Mouse (Mus musculus) T-helper 1 cell (primary cell): ENCODE measurements around the gene Eml3.

Source experiments
- in situ Hi-C: fragments of 300-600 bp; cut with MboI, MseI; formaldehyde crosslinking; loops from one replicate; pipeline ENCODE4 v1.15.1; 2025; ENCODE audit warnings: high pct_unique_total_duplicates

The Eml3 gene

DNA sequence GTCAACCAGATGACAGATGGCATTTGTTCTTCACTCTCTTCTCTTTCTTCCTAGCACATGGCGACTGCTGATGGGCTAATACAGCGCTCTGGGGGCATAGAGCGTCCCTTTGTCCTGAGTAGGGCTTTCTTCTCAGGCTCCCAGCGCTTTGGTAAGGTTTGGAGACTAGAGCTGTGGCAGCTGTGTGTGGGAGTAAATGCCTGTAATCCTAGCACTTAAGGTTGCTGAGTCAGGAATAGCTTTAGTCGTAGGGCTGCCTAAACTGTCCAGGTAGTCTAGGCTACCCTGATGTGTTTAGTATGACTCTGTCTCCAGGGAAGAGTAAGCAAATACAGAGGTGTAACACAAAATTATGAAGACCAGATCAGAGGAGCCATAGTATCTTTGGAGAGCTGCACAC, 17.5 kb upstream of the Eml3 start:
- in situ Hi-C loops = loop anchor here (10.0 kb wide), 1 partner anchor 1687 kb away; no protein-coding TSS in a partner anchor

DNA sequence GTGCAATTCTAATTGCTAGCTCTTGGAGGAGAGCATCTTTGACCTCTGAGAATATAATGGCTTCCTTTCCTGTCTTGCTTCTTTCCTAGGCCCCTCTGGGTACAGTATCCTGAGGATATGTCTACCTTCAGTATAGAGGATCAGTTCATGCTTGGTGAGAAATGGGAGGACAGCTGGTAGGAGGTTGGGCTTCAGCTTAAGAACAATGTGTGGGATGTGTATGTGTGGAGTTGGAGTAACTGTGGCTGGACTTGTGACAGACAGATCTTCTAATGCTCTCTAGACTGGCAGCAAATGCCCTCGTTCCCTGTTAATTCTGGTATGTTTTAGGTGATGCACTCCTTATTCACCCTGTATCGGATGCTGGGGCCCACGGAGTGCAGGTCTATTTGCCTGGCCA, 15.1 kb upstream of the Eml3 start:
- in situ Hi-C loops = loop anchor here (10.0 kb wide), 1 partner anchor 1689 kb away; no protein-coding TSS in a partner anchor

DNA sequence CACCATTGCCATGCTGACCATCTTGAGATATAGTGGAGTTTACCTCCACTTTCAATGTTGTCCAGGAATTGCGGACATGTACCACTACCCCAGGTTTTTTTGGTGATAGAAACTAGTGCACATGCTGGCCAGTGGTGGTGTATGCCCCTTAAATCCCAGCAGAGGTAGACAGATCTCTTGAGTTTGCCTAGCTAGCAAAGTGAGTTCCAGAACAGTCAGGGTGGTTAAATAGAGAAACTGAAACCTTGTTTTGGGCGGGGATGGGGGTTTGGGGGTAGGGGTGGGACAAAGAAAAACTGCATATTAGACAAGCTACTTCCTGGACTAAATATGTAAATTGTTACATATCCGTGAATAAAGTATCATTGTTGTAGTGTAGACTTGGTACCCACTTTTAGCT, 10.4 kb upstream of the Eml3 start:
- in situ Hi-C loops = loop anchor here (10.0 kb wide), 1 partner anchor 1694 kb away; no protein-coding TSS in a partner anchor

DNA sequence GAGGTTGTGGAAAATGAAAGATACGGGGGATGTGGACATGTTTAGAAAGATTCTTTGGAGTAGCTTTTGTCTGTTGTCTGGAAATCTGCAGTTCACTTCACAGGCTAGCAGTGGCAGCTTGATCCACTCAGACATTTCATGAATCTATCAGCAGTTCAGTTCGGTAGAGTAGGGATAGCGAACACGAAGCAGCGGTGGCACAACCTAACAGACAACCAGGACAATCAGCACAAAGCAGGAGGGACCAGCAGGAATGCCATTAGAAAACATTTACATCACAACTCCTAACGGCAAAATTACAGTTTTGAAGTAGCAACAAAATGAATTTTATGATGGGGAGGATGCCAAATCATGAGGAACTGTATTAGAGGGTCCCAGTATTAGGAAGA, 9.7 kb upstream of the Eml3 start:
- in situ Hi-C loops = loop anchor here (10.0 kb wide), 1 partner anchor 1695 kb away; no protein-coding TSS in a partner anchor

DNA sequence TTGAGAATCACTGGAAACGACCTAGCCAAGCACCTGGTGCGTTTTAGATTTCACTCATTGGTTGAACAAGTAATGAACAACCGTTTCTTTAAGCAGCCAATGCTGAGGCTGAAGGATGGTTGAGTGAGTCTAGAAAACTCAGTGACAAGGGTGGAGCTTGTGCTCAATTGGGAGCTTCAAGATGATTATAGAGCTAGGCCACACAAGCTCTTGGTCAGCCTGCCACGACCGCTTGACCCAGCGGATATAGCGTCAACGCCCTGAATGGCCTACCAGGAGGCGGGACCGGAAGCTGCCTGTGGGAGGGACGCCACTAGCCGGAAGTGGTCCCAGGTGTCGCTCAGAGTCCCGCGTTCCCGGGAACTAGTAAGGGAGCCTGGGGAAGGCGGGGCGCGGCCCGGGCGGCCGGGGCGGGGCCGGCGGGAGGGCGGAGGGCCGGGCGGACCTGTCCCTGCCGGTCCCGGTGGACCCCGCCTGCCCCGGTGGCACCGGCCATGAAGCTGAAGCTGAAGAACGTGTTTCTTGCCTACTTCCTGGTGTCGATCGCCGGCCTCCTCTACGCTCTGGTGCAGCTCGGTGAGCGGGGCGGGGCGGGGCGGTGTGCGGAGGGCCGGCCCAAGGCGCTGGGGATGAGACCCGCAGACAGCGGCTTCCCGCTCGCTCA, 9.1 kb upstream of the Eml3 start, which contains the start of gene B3gat3:
Gene B3gat3, plus strand, starts transcription at position 302 of the 664 bp plus-strand sequence.
- in situ Hi-C loops = no loop called here

DNA sequence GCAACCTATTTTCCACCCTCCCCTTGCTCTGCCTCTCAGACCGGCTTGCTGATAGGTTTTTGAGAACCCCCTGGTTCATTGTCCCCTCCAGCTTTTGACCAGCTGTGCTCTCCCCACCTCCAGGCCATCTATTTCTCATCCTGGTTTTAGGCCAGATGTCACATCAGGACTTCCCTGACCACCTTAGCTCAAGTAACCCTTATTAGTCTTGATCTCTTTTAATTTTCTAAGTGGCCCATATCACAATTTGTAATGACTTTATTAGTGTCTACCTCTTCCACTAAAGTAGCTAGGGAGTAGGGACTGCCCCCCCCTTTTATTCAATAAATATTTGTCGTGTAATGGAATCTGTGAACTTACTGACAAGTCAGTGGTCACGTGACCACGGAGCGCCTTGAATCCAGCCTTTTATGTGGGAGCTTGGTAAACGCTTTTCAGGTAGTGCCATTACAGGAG, 8.5 kb upstream of the Eml3 start:
- in situ Hi-C loops = no loop called here

DNA sequence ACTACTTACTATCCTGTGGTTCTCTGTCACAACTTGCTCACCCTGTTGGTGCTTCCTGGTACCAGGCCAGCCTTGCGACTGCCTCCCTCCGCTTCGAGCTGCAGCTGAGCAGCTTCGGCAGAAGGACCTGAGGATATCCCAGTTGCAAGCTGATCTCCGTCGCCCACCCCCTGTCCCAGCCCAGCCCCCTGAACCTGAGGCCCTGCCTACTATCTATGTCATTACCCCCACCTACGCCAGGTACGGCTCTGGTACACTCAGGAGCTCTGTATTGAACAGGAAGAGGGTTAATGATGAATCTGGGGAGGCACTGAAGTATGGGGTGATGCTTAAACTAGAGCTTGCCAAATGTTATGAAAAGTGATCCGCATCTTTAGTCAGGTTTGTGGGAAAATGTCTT, 7.6 kb upstream of the Eml3 start:
- in situ Hi-C loops = no loop called here

DNA sequence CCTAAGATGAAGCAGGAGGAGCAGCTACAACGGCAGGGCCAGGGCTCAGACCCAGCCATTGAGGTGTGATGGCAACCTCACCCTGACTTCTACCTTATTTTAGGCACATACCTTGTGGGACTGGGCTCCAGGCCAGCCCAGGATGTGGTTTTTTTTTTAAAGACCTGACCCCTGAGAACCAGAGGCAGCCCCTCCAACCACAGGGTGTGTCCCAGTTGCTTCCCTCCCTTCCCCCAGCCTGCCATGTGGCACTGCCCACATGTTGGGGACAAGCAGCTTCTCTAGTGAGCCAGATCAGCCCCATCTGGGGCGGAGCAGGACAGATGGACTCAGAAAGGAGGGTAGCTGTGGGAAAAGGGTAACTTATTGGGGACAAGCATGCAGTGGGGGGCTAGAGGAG, 2.6 kb upstream of the Eml3 start:
- in situ Hi-C loops = no loop called here

DNA sequence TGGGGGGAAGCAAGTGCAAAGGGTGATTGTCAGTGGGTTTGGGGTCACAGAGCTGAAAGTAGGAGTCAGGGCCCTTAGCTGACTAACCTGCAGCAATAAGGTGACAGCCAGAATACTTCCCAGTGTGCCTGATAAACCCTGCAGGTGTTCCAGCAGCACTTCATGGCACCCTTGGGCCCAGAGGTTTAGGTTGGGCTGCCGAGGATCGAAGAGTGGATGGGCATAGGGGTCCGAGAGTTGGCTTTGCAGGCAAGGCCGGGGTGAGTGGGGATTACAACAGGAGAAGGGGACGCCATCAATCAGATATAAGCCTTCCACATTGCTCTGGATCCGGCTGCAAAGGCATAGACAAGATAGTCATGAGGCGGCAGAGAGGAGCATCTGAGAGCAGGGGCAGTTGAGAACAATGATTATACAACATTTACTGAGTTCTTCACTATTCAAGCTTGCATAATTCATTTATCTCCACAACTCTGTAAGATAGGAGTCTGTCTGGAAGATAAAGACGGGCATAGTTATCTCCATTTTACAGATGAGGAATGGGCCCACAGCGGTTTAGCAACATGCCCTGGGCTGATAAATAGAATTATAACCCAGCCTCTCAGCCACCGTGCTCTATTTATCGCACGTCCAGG, 1.3 kb upstream of the Eml3 start:
- in situ Hi-C loops = no loop called here

DNA sequence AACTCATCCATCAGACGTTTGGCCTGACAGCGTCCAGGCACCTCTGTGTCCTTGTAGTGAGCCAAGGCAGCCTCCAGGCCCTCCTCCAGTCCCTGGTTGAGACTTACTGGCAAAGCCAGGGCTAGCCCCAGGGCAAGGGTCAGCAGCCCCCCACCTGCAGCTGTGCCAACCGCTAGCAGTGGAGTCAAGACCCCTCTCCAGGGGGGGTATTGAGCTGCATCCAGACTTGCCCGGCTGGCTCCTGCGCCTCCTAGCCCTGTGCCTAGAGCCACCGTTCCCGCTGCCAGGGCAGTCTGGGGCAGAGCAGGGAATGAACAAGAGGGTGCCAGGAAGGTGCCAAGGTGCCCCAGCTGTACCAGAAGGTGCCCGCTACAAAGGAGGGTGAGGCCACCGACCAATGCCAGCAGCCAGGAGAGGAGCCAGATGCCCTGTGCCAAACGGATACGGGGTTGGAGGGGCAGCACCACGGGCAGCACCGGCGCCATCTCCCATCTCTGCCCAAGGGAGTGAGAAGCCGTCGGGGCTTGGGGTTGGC, 596 bp upstream of the Eml3 start:
- in situ Hi-C loops = no loop called here

DNA sequence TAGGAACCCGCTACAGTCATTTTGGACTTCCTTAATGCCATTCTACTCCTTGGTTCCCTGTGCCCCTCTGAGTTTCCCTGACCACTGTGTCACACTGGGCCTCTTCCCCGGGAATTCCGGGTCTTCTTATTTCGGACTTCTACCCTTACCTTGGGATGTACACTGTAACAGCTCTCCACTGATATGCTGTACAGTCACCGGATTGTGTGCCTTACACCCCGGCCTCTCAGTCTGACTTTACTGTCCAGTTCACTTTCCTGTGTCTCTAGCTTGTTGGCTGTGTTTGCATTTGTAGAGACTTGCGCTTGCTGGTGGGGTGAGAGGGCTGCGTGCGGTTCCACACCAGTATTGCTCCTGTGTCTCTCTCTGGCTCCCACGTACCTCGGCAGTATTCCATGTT, 765 bp downstream of the Eml3 start:
- in situ Hi-C loops = no loop called here

DNA sequence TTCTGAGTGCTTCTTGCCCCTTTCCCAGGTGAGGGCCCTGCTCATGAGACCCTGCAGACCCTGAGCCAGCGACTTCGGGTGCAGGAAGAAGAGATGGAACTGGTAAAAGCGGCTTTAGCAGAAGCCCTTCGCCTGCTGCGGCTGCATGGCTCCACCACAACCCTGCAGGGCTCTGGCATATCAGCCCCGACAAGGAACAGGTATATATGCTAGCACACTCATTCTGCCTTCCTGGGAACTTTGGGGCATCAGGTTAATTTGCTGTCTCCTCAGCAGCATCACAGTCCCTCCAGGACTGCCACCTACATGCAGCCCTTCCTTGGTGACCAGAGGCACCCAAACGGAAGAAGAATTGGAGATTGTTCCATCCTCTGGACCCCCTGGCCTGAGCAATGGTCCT, 1.4 kb downstream of the Eml3 start:
- in situ Hi-C loops = no loop called here

DNA sequence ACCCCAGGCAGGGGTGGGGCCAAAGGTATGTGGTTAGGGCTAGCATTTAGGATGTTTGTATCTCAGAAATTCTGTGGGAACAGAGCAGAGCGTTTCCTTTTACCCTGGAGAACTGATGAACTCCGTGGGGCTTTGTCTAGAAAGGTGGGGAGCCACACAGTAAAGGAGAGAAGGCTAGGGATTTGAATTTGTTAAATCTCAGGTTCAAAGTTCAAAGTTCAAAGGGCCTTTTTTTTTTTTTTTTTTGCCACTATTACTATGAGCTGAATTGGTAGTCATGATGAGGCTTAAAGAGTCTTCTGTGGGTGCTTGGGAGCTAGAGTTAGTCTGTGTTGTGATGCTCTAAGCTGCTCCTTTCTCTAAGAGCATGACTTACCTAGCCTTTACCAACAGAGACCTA, 7.4 kb downstream of the Eml3 start:
- in situ Hi-C loops = no loop called here

DNA sequence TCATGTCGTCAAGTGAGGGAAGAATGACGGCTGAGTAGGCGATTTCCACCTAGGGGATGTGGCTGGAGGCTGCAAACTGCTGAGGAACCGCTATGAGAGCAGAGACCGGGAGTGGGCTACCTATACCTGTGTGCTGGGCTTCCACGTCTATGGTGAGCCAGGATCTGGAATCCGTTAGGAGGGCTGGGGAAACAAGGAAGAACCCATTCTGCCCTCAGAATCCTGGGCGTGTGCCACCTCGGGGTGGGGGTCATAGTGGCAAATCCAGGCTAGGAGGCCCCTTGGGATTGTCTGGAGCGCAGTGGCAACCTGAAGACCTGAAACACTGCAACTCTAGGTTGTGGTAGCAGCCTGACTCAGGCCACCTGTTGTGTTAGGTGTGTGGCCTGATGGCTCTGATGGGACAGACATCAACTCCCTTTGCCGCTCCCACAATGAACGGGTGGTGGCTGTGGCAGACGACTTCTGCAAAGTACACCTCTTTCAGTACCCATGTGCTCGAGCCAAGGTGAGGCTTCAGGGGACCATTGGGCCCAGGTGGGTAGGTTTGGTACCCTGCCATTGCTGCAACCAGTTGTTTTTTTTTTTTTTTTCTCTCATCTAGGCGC, 11.3 kb downstream of the Eml3 start:
- in situ Hi-C loops = no loop called here

DNA sequence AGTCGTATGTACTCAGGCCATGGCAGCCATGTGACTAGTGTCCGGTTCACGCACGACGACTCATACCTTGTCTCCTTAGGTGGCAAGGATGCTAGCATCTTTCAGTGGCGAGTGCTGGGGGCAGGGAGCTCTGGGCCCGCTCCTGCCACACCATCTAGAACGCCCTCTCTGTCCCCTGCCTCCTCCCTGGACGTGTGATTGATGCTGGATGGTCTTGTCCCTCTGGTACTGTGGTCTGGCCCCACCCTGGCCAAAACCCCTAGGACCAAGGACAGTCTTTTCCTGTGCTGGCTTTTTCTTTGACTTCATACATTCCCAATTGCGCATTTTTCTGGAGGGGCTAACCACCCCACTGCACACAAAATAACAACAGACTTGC, 11.8 kb downstream of the Eml3 start:
- in situ Hi-C loops = no loop called here

DNA sequence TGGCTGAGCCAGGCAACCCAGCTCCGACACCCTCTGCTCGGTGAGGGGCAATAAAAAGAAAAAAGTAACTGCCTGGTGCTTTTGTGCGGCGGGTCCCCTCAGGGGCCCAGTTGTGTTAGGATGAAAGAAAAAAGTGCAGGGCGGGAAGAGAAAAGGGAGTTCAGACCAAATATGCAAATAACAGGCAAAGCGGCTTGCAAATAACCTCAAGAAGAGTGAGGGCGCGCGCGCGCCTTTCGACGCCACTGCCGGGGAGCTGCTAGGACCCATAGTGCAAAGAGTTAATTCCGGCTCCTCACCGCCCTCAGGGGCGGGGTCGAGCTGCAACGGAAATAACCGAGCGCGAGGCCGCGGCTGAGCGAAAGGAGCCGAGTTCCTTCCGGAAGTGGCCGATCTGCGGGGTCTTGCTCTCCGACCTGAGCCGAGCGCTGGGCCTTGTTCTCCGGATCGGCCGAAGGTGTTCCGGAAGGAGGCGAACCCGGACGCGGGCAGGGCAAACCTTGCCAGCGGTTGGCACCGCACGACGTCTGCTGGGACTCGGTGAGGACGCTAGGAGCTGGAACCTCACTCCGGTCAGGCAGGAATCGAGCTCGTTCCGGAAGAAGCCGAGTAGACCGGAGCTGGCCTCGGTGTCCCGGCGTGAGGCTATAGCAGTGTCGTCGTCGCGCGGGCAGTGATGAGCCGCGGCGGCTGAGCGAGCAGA, 12.3 kb downstream of the Eml3 start, which contains the start of gene Mta2:
Gene Mta2, plus strand, starts transcription at position 361 of the 703 bp plus-strand sequence.
- in situ Hi-C loops = no loop called here

DNA sequence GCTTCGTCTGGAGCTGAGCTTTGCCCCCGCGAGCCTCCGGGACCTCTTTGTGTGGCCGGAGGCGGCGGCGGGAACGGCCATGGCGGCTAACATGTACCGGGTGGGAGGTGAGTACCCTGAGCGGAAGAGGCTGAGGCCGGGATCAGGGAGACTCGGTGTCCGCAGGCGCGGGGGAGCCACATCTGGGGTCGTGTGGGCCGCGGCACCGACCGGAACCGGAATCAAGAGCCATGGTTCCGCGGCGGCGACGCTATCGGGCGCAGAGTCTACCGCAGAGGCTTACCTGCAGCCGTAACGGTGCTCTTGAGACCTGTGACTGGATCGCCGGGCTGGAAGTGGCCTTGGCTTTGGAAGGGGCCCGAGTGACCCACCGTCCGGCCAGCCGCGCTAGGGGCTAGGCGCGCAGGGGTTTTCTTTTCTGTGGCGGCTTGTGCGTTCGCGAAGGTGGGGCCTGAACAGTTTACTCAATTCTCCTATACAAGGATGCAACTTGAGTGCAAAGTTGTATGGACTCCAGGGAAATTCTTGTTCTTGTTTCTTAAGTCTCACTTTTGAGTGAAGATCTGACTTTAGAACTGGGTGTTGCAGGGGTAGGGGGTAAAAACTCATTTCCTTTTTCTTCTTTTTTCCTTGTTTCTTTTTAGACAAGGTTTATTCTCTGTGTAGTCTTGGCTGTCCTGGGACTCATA, 13.1 kb downstream of the Eml3 start:
- in situ Hi-C loops = no loop called here

DNA sequence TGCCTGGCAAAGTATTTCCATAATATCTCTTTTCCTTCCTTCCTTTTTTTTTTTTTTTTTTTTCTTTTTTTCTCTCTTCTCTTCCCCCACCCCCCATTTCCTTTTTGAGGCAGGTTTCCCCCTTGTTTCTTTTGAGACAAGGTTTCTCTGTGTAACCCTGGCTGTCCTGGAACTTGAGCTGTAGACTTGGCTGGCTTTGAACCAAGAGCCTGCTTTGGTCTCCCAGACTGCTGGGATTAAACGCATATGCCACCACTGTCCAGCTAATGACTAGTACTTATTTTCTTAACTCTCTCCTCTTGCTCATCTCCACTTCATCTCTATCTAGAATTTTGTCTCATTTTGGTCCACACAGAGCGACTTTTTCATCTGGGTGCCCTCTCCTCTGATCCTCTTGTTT, 13.7 kb downstream of the Eml3 start:
- in situ Hi-C loops = no loop called here

DNA sequence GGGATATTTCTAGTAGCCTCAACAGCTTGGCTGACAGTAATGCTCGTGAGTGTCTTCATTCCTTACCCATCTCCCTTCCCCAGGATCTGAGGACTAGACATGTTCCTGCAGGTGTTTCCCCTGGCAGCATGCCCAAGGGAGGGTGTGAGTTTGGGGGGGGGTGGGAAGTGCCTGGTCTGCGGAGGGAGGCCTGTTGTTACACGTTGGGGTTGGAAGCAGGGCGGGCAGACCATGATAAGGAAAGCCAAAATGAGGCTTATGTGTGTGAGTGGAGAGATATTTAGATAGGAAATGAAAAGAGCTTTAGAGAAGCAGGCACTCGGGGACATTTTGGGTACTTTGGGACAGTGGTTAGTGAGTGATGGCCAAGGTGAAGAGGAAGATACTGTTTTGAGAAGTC, 14.7 kb downstream of the Eml3 start:
- in situ Hi-C loops = no loop called here

DNA sequence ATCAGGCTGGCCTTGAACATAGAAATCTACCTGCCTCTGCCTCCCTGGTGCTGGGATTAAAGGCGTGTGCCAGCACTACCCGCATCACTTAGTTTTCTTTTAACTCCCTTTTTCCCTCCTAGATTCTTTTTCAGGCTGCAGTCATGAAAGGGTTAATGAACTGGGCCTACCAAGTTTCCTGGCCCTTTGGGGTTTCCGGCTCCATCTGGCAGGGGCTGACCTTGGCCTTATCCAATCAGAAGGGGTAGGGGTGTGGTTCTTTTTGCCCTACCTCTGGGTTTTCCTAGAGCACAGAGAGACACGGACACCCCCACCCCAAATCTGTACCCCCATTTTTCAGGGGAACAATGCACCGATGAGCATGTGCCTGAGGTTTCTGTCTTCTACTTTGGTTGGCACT, 15.4 kb downstream of the Eml3 start:
- in situ Hi-C loops = loop anchor here (5.0 kb wide), 1 partner anchor 52 kb away; the partner anchor contains the start of gene Ints5

DNA sequence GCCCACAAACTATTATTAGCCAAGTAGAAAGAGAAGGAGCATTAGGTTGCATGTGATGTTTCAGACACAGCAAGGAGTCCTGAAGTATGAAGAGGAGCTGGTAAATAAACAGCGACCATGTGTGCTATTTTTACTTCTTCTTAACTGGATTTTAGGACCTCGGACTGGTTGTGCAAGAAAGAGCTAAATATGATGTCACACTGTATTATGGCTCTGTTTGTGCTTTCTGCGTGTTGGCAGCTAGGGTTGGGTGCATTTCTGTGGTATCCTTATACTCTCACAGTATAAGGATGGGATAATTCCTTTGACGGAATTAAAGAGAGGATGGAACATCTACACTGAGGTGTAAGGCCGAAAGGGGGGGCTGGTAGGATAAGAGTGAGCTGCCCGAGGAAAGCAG, 15.9 kb downstream of the Eml3 start:
- in situ Hi-C loops = loop anchor here (5.0 kb wide), 1 partner anchor 53 kb away; the partner anchor contains the start of gene Ints5
